Mouse (Mus musculus) spleen, adult 2 months (tissue): Measurements from ENCODE around the gene Dthd1.

Experiments
- CTCF ChIP-seq: fragments of 200-500 bp; IDR thresholded peaks from 2 replicates; pipeline ENCODE4 v1.5.1; 2011; ENCODE audit warnings: mild to moderate bottlenecking, inconsistent platforms; ENCODE audit not compliant: insufficient read depth, insufficient read length, insufficient replicate concordance; ENCODE audit errors: extremely low read depth
- POLR2A ChIP-seq: fragments of 200-500 bp; IDR thresholded peaks from 2 replicates; pipeline ENCODE4 v1.6.1; 2011; ENCODE audit warnings: low read depth, low read length, inconsistent platforms

DNA sequence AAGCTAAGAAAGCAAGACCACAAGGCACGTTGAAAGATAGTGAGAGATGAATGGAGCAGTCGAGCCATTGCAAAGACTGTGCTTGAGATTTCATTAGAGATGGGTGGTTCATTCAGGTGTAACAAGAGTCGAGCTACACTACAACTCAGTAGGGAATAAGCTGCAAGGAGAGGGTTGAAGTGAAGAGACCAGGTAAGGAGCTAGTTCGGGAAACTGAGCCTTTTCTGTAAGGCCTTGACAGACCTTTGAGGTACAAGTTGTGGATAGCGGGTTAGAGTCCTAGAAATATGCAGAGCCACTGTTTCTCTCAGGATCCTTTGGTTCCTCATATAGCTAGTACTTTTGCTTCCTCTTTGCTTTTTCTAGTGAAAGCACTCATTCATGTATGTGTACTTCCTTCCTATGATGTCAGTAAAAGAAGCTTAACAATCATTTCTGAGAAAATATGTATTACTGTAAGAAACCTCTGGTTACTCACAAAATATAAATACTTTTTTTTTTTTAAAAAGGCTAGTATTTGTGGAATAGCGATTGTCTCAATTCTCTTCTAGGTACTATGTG is 33.0 kb downstream of the Dthd1 start:
- TF ChIP-seq CTCF (no peak), POLR2A (no peak)
